Mouse (Mus musculus) common myeloid progenitor, adult 5-6 weeks (primary cell): ENCODE results near the gene Dynlt1b. TPM values are rescaled to one million over a fixed set of nuclear protein-coding genes. Genes with fewer than 3 reads are reported as not detected.
"Not testable (repeated sequence)": the region's sequence is repeated elsewhere in the genome, so short reads cannot be mapped to it uniquely, and the experiment has no call there.

Experiments
- ATAC-seq: replicated peaks from 2 replicates; pipeline ENCODE4 v1.8.0; 2016; ENCODE audit warnings: low read depth, mild to moderate bottlenecking, moderate TSS enrichment, inconsistent platforms; ENCODE audit not compliant: poor library complexity, severe bottlenecking
- total RNA-seq: library from RNA; stranded (forward); fragments of 200-1000, 187-1606 nt; gene quantifications from 2 replicates; pipeline ENCODE4 v1.2.3, GENCODE M21; 2017

Gene Dynlt1b
- total RNA-seq, 1 experiment from 2014 or later = 95.3 TPM

GRCm38 (mm10) chr17:6454703-6455102 is 24.8 kb downstream of the Dynlt1b start:
- not testable (repeated sequence) for ATAC-seq

- ATAC-seq = not testable (repeated sequence)
Measured at GRCm38 (mm10) chr17:6455883-6456282, 26.0 kb downstream of the Dynlt1b start.

DNA sequence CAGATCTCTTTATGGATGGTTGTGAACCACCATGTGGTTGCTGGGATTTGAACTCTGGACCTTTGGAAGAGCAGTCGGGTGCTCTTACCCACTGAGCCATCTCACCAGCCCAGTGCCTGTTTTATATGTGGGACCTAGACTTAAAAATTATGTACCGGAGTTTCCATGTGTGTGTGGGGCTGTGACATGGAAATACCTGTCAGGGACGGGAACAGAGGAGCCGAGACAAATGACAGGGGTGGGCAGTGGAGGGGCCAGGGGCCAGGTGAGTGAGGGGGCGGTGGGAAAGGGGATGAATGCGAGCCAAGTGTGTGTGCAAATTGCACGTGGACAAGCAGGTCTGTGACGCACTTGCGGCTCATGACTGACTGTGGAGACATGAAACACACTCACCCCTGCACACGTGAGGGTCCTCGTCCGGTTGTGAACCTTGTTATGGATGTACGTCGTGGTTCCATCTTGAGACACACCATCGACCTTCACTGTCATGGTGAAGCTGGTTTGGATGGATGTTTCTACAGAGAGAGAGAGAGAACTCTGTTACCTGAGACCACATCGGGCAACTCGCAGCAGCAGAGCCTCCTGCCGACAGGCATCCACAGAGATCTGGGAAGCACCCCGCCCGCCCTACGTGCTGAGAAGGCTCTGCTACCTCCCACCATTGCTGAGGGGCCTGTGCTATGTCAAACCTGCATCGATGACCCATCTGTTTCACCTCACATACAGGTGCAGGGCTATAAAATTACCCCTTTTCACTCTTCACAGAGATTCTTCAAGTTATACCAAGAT is 26.9 kb downstream of the Dynlt1b start:
- ATAC-seq = not testable (repeated sequence)

DNA sequence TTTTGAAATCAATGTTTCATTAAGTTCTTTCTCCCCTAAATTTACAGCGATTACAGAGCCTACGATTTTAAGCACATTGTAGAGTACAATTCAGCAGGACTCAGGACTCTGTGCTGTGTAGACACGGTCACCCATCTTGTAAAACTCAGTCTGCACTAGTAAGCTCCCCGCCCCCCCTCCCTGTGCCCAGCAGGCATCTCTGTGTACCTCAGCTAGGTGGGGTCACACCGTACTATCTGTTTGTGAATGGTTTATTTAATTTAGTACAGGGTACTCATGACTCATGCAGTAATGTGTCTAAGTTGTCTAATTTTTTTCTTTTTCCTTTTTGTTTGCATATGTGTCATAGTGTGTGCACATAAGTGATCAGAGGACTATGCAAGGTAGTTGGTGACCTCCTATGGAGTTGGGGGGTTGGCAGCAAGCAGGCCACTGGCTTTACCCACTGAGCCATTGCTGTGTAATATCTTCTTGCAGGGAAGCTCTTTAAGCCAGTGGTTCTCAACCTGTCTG is 31.2 kb downstream of the Dynlt1b start:
- ATAC-seq = not testable (repeated sequence)

DNA sequence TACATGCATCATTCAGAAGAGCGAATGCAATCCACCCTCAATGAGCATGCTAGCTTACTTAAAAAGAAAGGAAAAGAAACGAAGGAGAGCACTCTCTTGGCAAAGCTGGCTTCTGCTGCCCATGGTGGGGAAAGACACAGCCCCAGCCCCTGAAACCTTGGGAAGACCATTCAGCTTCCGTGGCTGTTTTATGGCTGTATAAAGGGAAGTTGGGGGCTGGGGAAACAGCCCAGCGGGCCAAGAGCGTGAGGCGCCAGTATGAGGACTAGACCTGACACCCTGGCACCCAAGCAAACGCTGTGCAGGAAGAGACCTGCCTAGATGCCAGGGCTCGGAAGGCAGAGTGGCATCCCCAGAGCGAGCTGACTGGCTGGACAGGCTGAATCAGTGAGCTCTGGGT is 35.8 kb downstream of the Dynlt1b start:
- ATAC-seq = not testable (repeated sequence)

- peak; percentile 93 for ATAC-seq
Measured at GRCm38 (mm10) chr17:6467638-6468461, 37.9 kb downstream of the Dynlt1b start.

DNA sequence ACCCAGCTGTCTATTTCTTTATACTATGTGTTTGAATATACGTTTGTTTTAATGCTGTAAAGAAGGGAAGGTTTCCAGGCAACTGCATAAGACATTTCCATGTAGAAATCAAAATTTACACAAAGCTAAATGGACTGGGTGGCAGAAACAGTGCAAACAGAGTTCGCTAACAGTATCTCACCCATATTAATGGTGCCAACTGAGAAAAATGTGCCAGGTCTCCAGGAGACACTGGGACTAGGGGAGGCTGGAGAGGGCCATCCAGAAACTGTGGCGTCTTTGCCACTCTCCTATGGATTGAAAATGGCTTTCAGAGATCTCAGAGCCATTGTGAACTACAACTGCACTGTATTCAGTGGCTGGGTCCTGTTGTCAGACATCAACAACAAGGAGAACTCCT is 40.1 kb downstream of the Dynlt1b start:
- not testable (repeated sequence) for ATAC-seq

GRCm38 (mm10) chr17:6470671-6471070 is 40.8 kb downstream of the Dynlt1b start:
- not testable (repeated sequence) for ATAC-seq

GRCm38 (mm10) chr17:6475270-6475669 is 45.4 kb downstream of the Dynlt1b start:
- peak; percentile 51 for ATAC-seq

GRCm38 (mm10) chr17:6475913-6476312 is 46.0 kb downstream of the Dynlt1b start:
- ATAC-seq = not testable (repeated sequence)

DNA sequence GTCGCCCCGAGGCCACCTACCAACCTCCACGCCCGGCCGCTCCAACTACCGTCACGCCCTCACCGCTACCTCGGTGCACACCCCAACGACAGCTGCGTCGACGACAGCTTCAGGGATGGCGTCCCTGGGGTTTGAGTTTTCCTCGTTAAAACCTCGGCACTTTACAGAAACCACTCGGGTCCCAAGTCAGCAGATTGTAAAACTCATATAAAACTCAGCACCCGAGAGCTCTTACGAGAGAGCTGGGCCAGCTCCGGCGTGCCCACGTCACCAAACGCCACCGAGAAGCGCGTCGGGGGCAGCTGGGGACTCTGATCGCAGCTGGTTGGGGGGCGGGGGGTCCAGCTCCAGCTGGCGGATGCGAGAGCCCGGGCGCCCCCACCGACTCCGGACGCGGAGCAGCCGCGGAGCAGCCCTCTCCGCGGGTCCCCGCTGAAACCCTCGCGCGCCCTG is 46.6 kb downstream of the Dynlt1b start:
- ATAC-seq = peak; percentile 15; the same call in 1 of the 2 replicates

GRCm38 (mm10) chr17:6477026-6477425 is 47.1 kb downstream of the Dynlt1b start:
- ATAC-seq = peak; percentile 61

DNA sequence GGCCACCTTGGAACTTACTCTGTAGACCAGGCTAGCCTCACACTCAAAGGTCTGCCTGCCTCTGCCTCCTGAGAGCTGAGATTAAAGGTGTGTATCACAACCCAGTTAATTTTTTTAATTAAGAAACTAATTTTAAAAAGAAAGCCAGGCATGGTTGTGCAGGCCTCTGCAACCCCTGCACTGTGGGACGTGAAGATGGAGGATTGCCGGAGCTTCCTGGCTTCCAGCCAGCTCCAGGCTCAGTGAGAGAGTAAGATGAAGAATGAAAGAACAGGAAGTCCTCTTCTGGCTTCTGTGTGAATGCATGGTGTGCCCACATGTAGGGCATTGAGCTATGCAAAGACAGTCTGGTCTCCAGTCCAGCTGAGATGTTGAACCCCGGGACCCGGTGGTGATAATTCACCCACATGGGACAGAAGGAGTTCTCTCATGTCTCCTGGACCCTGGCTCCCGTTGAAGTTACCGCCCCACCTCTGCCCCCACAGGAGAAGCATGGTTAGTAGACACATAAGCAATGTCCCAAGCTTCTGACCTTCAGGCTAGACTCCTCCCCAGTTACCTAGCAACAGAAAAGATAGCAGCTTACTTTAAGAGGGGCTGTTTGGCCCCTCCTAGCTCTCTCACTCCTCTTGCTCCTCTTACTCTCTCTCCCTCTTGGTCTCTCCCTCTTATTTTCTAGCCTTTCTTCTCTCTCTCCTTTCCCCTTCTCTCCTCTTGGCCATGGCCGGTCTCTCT is 51.1 kb downstream of the Dynlt1b start:
- not testable (repeated sequence) for ATAC-seq

DNA sequence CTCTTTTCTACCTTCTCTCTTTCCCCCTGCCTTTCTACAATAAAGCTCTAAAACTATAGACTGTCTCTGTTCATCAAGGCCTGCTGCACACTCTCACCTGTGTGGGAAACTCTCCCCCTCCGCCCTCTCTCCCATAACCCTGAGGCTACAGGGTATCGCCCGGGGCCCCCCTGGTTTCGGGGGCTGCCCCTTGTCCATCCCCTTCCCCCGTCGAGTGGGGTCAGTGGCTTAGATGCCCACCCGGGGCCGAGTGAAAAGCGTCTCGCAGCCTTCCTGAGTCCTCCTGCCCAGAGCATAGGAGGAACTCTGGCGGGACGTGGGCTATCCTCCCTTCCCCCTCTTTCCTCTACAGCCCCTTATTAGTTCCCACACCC is 51.7 kb downstream of the Dynlt1b start:
- not testable (repeated sequence) for ATAC-seq

DNA sequence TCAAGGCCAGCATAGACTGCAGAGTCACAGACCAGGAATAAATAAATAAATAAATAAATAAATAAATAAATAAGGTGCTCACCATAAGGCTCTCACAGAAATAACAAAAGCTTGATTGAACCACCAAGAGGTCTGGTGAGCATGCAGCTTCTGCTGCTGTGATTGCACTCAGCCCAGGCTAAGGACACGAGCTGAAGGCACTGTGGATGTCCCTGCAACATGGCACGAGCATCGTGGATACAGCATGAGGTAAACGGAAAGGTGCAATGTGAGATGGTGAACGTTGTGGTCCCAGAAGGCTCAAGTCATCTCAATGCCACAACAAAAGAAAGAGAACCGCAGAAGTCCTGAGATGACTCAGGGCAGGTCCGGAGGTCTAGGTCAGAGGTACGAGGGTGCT is 52.3 kb downstream of the Dynlt1b start:
- not testable (repeated sequence) for ATAC-seq

Other genes starting within 250 kb of the Dynlt1b start
- 7.0 and 8.4 TPM in 2 replicates for gene Tmem181a, start 173.3 kb upstream of the Dynlt1b start, total RNA-seq
- gene Dynlt1a, start 112.6 kb upstream of the Dynlt1b start, total RNA-seq = 13.9 and 14.0 TPM in 2 replicates
- gene Dynlt1c, start 171.6 kb downstream of the Dynlt1b start, total RNA-seq = 2.6 and 5.9 TPM in 2 replicates
- gene Dynlt1f, start 225.8 kb downstream of the Dynlt1b start, total RNA-seq = 94.8 and 97.8 TPM in 2 replicates
- gene Sytl3, start 229.0 kb downstream of the Dynlt1b start, total RNA-seq = 1.1 TPM in 1 of 2 replicates, not detected in the other